Mouse (Mus musculus) cerebellum, adult 2 months (tissue): ENCODE measurements around the gene Hoxb4. TPM values are rescaled to one million over a fixed set of nuclear protein-coding genes. Genes with fewer than 3 reads are reported as not detected.

Experiments used
- DNase-seq, 2 experiments: peaks; one replicate each; pipeline ENCODE4 v3.0.0; 2021
- H3K27ac ChIP-seq: fragments of 200-500 bp; 2 replicates; pipeline ENCODE4 v1.5.1; 2012; ENCODE audit warnings: low read length, control low read depth, inconsistent platforms; ENCODE audit not compliant: insufficient read depth
- H3K27me3 ChIP-seq: fragments of 200-500 bp; 2 replicates; pipeline ENCODE4 v1.6.1; 2012; ENCODE audit warnings: inconsistent platforms, mild to moderate bottlenecking, low read length, moderate library complexity; ENCODE audit not compliant: control insufficient read depth, insufficient read depth
- H3K4me1 ChIP-seq: fragments of 200-500 bp; 2 replicates; pipeline ENCODE4 v1.6.1; 2011; ENCODE audit warnings: low read length; ENCODE audit not compliant: control insufficient read depth, insufficient read depth
- H3K4me3 ChIP-seq: fragments of 200-500 bp; replicated peaks from 2 replicates; pipeline ENCODE3; 2011; ENCODE audit warnings: mild to moderate bottlenecking, low read depth, low read length, control low read depth; ENCODE audit not compliant: insufficient read depth
- CTCF ChIP-seq: fragments of 200-500 bp; IDR thresholded peaks from 2 replicates; pipeline ENCODE4 v1.5.1; 2011; ENCODE audit warnings: low read depth, mild to moderate bottlenecking, control low read depth, low read length, moderate library complexity, borderline replicate concordance; ENCODE audit not compliant: insufficient read depth
- POLR2A ChIP-seq: fragments of 200-500 bp; IDR thresholded peaks from 2 replicates; pipeline ENCODE4 v1.6.1; 2011; ENCODE audit warnings: low read length, control low read depth, borderline replicate concordance; ENCODE audit not compliant: insufficient read depth
- WGBS: fragments of 180-500 bp; shearing (Covaris S2); methylation state at CpG from one replicate; pipeline ENCODE4 v1.1.7; 2018; 5-methylcytosine and 5-hydroxymethylcytosine counted together
- polyA plus RNA-seq: library from polyadenylated mRNA; depleted of rRNA; stranded (reverse); fragments of >200 nt; gene quantifications from 2 replicates; pipeline ENCODE4 v1.2.3, GENCODE M21; 2012

Hoxb4 gene
- polyA plus RNA-seq, 1 experiment, result 1.5 TPM

DNA sequence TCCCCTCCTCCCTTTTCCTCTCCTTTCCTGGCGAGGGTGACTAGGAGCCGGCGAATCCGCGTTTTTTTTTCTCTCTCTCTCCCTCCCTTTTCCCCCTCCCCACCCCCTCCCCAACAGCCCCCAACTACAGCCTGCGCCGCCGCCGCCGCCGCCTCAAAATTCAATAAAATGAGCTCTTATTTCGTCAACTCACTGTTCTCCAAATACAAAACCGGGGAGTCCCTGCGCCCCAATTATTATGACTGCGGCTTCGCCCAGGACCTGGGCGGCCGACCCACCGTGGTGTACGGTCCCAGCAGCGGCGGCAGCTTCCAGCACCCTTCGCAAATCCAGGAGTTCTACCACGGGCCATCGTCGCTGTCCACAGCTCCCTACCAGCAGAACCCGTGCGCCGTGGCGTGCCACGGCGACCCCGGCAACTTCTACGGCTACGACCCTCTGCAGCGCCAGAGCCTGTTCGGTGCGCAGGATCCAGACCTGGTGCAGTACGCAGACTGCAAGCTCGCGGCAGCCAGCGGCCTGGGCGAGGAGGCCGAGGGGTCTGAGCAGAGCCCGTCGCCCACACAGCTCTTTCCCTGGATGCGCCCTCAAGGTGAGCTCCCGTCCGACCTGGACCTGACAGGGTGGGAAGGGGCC, 35.2 kb upstream of the Hoxb4 start:
- TF ChIP-seq CTCF, result no peak
- no peak for TF ChIP-seq POLR2A
- H3K27ac ChIP-seq, result no peak overlapping the region
- no peaks in the 10 kb centered on the region for H3K4me1 ChIP-seq
- 2% methylated on average over 49 of the region's 49 CpGs for WGBS
- peaks cover 23% of the 10 kb centered on the region; the same call in 1 of the 2 replicates for H3K27me3 ChIP-seq
- no peak for DNase-seq
- no peak overlapping the region for H3K4me3 ChIP-seq

DNA sequence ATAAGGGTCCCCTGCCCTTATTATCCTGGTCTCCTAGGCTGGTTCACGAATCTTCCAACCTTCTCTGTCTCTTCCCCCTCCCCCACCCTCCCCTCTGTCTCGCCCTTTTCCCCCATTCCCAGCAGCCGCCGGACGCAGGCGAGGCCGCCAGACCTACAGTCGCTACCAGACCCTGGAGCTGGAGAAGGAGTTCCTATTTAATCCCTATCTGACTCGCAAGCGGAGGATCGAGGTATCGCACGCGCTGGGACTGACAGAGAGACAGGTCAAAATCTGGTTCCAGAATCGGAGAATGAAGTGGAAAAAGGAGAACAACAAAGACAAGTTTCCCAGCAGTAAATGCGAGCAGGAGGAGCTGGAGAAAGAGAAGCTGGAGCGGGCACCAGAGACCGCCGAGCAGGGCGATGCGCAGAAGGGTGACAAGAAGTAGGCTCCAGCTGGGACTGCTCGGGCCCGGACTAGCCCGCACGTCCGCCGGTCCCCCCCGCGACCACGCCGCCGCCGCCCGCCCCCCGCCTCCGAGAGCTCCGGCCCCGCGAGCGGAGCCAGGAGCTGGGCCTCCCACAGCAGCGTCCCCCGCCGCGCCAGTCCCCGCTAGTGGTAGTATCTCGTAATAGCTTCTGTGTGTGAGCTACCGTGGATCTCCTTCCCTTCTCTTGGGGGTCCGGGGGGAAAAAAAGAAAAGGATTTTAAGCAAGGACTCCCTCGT, 33.9 kb upstream of the Hoxb4 start:
- 2% methylated on average over 49 of the region's 49 CpGs for WGBS

DNA sequence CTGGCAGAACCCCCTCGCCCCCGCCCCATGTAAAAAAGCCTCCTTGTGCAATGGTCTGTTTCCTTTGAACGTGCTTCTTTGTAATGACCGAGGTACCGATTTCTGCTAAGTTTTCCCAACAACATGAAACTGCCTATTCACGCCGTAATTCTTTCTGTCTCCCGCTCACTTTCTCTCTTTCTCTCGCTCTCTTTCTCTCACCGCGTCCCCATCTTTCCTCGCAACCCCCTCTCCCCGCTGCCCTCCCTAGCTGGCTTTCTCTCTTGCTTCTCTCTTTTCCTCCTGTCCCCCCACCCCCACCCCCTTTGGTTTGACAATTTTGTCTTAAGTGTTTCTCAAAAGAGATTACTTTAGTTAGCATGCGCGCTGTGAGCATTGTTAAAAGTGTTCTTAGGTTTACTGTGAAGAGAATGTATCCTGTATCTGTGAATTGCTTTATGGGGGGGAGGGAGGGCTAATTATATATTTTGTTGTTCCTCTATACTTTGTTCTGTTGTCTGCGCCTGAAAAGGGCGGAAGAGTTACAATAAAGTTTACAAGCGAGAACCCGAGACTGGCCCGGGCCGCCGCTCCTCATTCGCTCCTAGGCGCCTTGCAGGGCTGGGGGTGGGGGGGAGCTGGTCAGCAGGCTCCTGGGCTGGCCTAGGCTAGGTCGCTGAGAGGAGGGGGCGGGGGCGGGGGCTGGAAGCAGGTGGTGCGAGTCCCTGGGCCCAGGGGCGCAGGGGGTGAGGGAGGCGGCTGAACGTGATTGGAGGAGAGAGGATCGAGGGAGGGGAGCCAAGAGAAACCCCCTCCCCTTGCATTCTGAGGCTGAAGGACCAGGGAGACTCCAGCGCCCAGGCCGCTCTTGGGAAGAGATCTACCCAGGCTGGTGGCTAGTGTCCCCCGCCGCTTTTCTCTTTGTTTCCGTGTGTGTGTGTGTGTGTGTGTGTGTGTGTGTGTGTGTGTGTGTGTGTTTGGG, 33.0 kb upstream of the Hoxb4 start:
- Histone ChIP-seq H3K4me1 (no peaks in the 10 kb centered on the region), H3K27ac (no peak overlapping the region), H3K4me3 (no peak overlapping the region), H3K27me3 (peaks cover 29% of the 10 kb centered on the region; the same call in 1 of the 2 replicates)
- TF ChIP-seq CTCF, result no peak
- TF ChIP-seq POLR2A, result no peak
- 2% methylated on average over 37 of the region's 37 CpGs for WGBS
- no peak for DNase-seq

More for the DNA sequence above, 33.9 kb upstream of the Hoxb4 start:
- Histone ChIP-seq H3K27ac (no peak overlapping the region), H3K4me3 (no peak overlapping the region), H3K27me3 (peaks cover 29% of the 10 kb centered on the region; the same call in 1 of the 2 replicates), H3K4me1 (no peaks in the 10 kb centered on the region)
- no peak for DNase-seq
- TF ChIP-seq POLR2A, result no peak
- TF ChIP-seq CTCF, result no peak

DNA sequence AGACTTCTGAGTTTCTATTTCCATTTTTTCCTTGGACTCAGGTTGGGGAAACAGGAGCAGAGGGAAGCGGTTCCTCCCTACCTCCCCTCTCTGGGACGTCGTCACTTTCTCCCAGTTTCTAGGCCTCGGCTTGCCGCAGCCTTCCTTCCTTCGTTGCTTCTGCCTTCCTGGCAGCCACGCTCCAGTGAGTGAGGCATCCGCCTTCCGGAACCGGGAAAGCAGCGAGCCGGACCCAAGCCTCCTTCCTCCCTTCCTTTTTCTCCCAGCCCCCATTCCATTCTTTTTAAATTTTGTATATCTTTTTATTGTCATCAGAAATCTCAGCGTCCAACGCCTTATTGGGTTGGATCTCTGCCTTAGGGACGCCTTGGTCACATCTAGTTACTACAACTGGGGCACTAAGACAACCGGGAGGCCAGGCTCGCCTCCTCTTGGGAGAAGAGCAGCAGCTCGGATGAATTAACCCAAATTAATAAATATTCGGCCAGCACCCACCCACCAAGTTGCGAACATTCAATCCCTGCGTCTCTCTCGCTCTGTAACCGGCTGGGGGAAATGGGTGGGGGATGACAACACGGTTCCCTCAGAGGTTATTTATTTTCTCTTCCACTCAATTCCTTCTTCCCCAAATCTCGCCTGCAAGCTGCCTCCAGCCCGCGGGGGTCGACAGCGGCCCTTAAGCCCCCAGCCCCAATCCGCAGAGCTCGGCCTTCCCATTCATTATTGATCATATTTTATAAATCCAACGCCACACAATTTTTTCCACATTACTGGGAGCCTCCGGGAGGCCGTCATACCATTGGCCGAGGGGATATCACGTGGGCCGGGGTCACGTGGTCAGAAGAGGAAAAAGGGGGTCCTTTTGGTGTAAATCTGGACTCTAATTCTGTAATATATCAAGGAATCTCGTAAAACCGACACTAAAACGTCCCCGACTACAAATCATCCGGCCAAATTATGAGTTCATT, 32.0 kb upstream of the Hoxb4 start, which contains the start of gene Hoxb7:
Hoxb7 (plus strand) TSS at position 853 of the 968 bp plus-strand sequence.
- no peak within 1 kb of the TSS for H3K4me3 ChIP-seq
- H3K27ac ChIP-seq, result no peak within 1 kb of the TSS
- no peak for TF ChIP-seq POLR2A
- TF ChIP-seq CTCF, result no peak
- WGBS, result 4% methylated on average over 43 of the region's 43 CpGs
- H3K4me1 ChIP-seq, result no peaks in the 10 kb centered on the region
- peaks cover 29% of the 10 kb centered on the region; the same call in 1 of the 2 replicates for H3K27me3 ChIP-seq
- no peak for DNase-seq

DNA sequence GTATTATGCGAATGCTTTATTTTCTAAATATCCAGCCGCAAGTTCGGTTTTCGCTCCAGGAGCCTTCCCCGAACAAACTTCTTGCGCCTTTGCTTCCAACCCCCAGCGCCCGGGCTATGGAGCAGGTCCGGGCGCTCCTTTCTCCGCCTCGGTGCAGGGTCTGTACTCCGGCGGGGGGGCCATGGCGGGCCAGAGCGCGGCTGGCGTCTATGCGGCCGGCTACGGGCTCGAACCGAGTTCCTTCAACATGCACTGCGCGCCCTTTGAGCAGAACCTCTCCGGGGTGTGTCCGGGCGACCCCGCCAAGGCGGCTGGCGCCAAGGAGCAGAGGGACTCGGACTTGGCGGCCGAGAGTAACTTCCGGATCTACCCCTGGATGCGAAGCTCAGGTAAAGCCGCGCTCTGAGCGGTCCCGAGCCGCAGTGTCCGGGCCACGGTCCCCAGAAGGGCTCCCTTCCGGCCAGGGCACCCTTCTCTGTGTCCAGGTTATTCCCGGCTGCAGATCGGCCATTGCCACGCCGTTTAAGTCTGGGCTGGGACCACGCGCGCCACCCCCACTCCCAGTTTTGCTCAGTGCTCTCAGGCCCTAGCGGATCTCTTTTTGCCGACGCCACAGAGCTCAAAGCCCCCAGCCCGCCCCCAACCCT, 31.2 kb upstream of the Hoxb4 start:
- peaks cover 31% of the 10 kb centered on the region; the same call in 1 of the 2 replicates for H3K27me3 ChIP-seq
- H3K4me3 ChIP-seq, result no peak overlapping the region
- TF ChIP-seq CTCF (no peak), POLR2A (no peak)
- DNase-seq, result no peak
- no peak overlapping the region for H3K27ac ChIP-seq
- WGBS, result 2% methylated on average over 54 of the region's 55 CpGs
- no peaks in the 10 kb centered on the region for H3K4me1 ChIP-seq

DNA sequence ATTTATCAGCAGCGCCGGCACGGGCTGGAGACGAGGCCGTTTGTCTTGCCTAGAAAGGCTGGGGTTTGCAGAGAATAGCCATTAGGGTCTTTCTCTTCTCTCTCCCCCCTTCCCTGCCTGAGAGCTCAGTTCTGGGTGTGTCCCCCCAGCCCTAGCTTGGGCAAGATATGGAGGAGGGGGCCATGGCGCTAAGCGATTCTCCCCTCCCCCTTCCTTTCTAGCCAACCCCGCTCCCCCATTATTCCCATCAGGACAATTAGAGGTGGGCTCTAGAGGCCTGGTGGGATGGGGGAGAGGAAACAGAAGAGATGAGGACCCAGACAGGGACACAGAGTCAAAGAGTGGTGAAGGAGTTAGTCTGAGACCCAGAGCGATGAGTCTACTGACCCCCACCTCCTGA, 30.7 kb upstream of the Hoxb4 start:
- peaks cover 34% of the 10 kb centered on the region; the same call in 1 of the 2 replicates for H3K27me3 ChIP-seq
- no peaks in the 10 kb centered on the region for H3K4me1 ChIP-seq
- no peak overlapping the region for H3K27ac ChIP-seq
- TF ChIP-seq CTCF (no peak), POLR2A (no peak)
- no peak overlapping the region for H3K4me3 ChIP-seq
- 2% methylated on average over 9 of the region's 9 CpGs for WGBS
- no peak for DNase-seq
